Mouse (Mus musculus) myocyte (in vitro differentiated cells): Measurements from ENCODE around the gene Hhatl.

ENCODE experiments used
- CEBPB ChIP-seq: IDR thresholded peaks from 2 replicates; pipeline ENCODE4 v1.6.1; 2011; ENCODE audit warnings: mild to moderate bottlenecking, moderate library complexity; ENCODE audit not compliant: poor library complexity, insufficient read depth, severe bottlenecking
- MAX ChIP-seq: IDR thresholded peaks from one replicate; pipeline ENCODE4 v1.6.1; 2011; ENCODE audit warnings: low read depth, mild to moderate bottlenecking, control low read depth
- POLR2A ChIP-seq: IDR thresholded peaks from one replicate; pipeline ENCODE4 v1.6.1; 2011; ENCODE audit warnings: low read depth, mild to moderate bottlenecking, control low read depth, moderate library complexity; ENCODE audit not compliant: insufficient read length
- SRF ChIP-seq: IDR thresholded peaks from one replicate; pipeline ENCODE4 v1.6.1; 2011; ENCODE audit warnings: low read depth; ENCODE audit not compliant: control insufficient read depth, insufficient read length

- no peak for TF ChIP-seq SRF
- TF ChIP-seq MAX: no peak
- TF ChIP-seq CEBPB: no peak
- no peak for TF ChIP-seq POLR2A
Observed at GRCm38 (mm10) chr9:121838008-121838407, 45.7 kb upstream of the Hhatl start.
